Mouse (Mus musculus): ENCODE results near the gene Zfp28. TPM values are rescaled to one million over a fixed set of nuclear protein-coding genes. Genes with fewer than 3 reads are reported as not detected.

The Zfp28 gene
- 0.40 and 0.44 TPM in 2 replicates for polyA plus RNA-seq (2012; ENCODE audit: low replicate concordance)

GRCm38 (mm10) chr7:6383044-6383455 lies at the start of gene Zfp28:
Gene Zfp28 (plus strand): TSS chr7:6383295.

GRCm38 (mm10) chr7:6343501-6344071 lies 39.5 kb upstream of the Zfp28 start, which contains the start of gene Gm3854:
Gene Gm3854 (plus strand): TSS chr7:6343759.

GRCm38 (mm10) chr7:6363047-6363488 lies 20.0 kb upstream of the Zfp28 start, which contains the start of gene Zfp78:
Gene Zfp78 (plus strand): TSS chr7:6363280.

GRCm38 (mm10) chr7:6397996-6398975 lies 15.2 kb downstream of the Zfp28 start, which contains the start of gene Smim17:
Gene Smim17 (plus strand): TSS chr7:6398715.

GRCm38 (mm10) chr7:6410043-6410442 lies 26.9 kb downstream of the Zfp28 start, which contains the start of gene Gm20715:
Gene Gm20715 (plus strand): TSS chr7:6410277.

GRCm38 (mm10) chr7:6438388-6438787 lies 55.3 kb downstream of the Zfp28 start, which contains the start of gene Olfr1344:
Gene Olfr1344 (plus strand): TSS chr7:6438688.

Other genes with a start within 250 kb of the Zfp28 start
- gene Zfp787, start 227.3 kb upstream of the Zfp28 start, polyA plus RNA-seq (2012; ENCODE audit: low replicate concordance): 36.9 and 38.0 TPM in 2 replicates
- 38.6 and 41.4 TPM in 2 replicates for gene Zfp444, start 211.1 kb upstream of the Zfp28 start, polyA plus RNA-seq (2012; ENCODE audit: low replicate concordance)
- gene Galp, start 186.2 kb upstream of the Zfp28 start, polyA plus RNA-seq (2012; ENCODE audit: low replicate concordance): not detected in 2 replicates
- gene Zscan5b, start 161.0 kb upstream of the Zfp28 start, polyA plus RNA-seq (2012; ENCODE audit: low replicate concordance): not detected in 2 replicates
- gene Epp13, start 130.6 kb upstream of the Zfp28 start, polyA plus RNA-seq (2012; ENCODE audit: low replicate concordance): not detected in 2 replicates
- 0.45 and 0.68 TPM in 2 replicates for gene Zfp667, start 96.7 kb upstream of the Zfp28 start, polyA plus RNA-seq (2012; ENCODE audit: low replicate concordance)
- 0.68 and 3.8 TPM in 2 replicates for gene Zfp583, start 52.0 kb upstream of the Zfp28 start, polyA plus RNA-seq (2012; ENCODE audit: low replicate concordance)
- gene Gm3854, start 39.5 kb upstream of the Zfp28 start, polyA plus RNA-seq (2012; ENCODE audit: low replicate concordance): not detected in 2 replicates
- gene Zfp78, start 20.0 kb upstream of the Zfp28 start, polyA plus RNA-seq (2012; ENCODE audit: low replicate concordance): 0.30 TPM in 1 of 2 replicates, not detected in the other
- gene Smim17, start 15.4 kb downstream of the Zfp28 start, polyA plus RNA-seq (2012; ENCODE audit: low replicate concordance): not detected in 2 replicates
- gene Gm20715, start 27.0 kb downstream of the Zfp28 start, polyA plus RNA-seq (2012; ENCODE audit: low replicate concordance): not detected in 2 replicates
- gene Olfr1344, start 55.4 kb downstream of the Zfp28 start, polyA plus RNA-seq (2012; ENCODE audit: low replicate concordance): 0.17 TPM in 1 of 2 replicates, not detected in the other
- not detected in 2 replicates for gene Olfr1336, start 72.9 kb downstream of the Zfp28 start, polyA plus RNA-seq (2012; ENCODE audit: low replicate concordance)
- 0.06 TPM in 1 of 2 replicates, not detected in the other for gene Olfr1346, start 83.8 kb downstream of the Zfp28 start, polyA plus RNA-seq (2012; ENCODE audit: low replicate concordance)
- not detected in 2 replicates for gene Olfr5, start 103.6 kb downstream of the Zfp28 start, polyA plus RNA-seq (2012; ENCODE audit: low replicate concordance)
- gene Olfr1347, start 116.5 kb downstream of the Zfp28 start, polyA plus RNA-seq (2012; ENCODE audit: low replicate concordance): not detected in 2 replicates
- not detected in 2 replicates for gene Olfr1348, start 125.5 kb downstream of the Zfp28 start, polyA plus RNA-seq (2012; ENCODE audit: low replicate concordance)
- 0.14 and 0.42 TPM in 2 replicates for gene Olfr1349, start 139.7 kb downstream of the Zfp28 start, polyA plus RNA-seq (2012; ENCODE audit: low replicate concordance)
- not detected in 2 replicates for gene Olfr1350, start 181.5 kb downstream of the Zfp28 start, polyA plus RNA-seq (2012; ENCODE audit: low replicate concordance)

Measured in leukemia stem cell, adult 10-12 weeks (primary cell).